Mouse (Mus musculus) MN1 (cell line): ENCODE results near the gene Rnf144a.
A peak's percentile ranks its signal among the peaks of the same experiment; 100 is the strongest.

Experiments used
- DNase-seq: peaks from one replicate; pipeline ENCODE4 v3.0.0-alpha.2; 2016; ENCODE audit warnings: low spot score

The Rnf144a gene

DNA sequence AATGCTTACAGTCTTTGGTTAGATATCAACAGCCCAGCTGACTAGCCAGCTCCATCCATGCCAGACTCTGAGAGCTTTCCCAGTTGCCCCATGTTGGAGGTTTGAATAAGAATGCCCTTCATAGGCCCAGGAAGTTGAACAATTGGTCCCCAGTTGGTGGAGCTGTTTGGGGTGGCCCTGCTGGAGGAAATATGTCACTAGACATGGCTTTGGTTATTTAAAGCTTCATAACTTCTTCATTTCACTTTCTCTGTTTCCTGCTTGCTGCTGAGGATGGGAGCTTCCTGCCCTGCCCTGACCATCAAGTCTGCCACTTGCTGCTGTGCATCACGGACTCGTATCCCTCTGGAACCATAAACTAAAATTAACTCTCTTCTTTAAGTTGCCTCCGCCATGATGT is 4.6 kb downstream of the Rnf144a start:
- no peak for DNase-seq

DNA sequence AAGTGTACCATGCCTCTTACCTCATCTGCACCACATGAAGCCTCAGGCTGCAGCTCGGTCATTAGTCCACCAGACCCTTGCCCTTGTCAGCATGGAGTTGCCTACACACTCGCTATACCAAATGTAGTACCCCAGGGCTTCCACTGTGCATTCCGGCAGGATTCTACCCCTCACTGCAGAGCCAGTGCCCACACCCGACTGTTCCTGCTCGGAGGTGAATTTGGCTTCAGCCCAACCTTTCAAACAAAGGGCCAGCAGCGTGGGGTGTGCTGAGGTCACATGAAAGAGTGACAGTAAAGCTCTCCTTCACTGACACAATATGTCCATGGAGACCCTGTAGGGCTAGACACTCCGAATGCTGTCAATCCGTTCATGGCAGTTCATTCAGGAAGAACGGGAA is 6.3 kb downstream of the Rnf144a start:
- no peak for DNase-seq

DNA sequence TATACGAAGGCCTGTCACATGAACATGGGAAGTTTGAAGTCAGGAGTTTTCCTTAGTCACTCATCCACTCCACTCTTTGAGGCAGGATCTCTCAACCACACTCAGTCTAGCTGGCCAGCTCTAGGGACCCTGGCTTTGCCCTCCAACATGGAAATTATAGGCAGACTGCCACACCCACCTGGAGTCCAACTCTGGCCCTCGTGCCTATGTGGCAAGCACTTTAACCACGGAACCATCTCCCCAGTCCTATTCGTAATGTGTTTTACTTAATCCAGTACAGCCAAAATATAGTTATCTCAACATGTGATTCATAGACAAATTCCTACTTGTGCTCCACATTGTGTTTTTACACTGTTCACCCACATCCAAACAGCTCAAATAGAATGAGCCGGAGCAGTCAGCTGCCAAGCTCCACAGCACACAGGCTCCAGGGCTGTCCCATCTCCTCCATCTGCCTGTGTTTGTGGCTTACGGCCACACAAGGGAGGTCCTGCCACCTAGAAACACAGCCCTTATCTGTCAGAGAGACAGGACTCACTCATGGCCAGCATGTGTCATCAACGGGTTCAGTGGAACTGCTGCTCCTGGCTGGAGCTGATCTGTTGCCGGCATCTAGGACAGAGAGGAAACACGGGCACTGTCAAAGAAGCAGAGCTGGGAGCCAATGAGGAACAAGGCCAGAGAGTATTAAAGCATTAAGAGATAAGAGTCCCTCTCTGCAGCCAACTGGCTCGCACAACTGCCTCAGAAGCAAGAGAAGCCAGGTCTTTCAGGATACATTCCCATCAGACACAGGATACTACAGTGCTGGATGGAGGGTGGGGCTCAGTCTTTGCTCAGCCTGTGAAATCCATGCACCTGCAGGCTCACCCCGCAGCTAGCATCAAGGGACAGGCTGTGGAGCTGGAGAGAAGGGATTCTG is 10.0 kb downstream of the Rnf144a start:
- peak; percentile 9 for DNase-seq

DNA sequence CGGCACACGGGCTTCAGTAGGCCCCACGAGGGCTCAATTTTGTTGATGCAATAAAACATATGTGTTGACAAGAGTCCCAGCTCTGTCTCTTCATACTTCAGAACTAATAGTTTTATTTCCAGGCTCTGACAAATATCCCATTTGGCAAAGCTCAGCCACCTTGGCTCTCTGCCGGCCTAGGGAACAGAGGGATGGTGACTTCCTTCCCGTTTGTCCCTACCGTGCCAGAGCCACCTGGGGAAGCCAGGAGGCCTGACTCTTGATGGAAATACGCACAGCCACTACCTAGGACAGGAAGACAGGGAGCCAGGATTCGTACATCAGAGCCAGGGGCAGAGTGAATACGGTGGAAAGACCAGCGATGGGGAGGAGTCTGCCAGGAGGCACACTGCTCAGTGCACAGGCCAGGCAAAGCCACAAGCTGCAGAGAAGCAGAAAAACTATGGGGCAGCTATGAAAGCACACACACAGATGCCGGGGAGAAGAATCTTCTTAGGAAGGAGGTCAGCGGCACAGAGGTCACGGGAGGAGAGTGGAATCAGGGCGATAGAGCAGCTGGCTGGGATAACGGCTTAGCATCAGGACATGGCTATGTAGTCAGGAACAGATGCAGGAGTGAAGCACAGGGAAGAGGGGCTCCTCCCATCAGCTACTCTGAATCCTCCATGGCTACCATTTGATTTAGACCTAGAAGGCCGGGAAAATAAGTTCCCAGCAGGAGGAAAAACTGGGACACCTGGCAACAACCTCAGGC is 11.5 kb downstream of the Rnf144a start:
- no peak for DNase-seq

DNA sequence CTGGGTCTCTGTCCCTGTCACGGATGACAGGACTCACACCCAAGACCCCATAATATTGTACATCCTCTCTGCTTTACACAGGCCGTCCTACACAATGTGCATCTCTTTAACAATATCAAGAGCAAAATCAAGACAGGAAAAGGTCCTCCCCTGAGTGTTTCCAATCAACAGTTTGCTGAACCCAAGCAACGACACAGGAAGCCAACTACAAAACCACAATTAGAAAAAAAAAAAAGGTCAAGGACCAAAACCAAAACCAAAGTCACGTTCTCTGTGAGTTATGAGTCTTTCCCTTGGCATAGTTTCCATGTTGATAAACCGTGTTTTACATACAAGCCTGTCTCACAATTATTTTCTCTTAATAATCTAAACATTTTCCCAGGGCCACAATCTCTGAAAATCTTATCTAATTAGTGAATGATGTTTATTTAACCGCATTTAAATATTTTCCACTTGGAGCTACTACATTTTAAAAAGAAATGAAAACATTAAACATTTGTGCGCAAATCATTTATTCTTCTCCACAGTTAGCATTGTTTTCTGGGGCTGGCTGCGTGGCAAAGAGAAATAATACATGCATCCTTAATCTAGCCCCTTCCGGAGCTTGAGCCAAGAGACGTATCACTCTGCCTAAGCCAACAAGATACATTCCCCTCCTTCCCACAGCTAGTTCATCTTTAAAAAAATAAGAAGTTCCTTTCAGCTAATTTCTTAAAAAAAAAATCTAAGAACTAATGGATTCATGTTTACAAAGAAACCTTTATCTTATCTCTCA is 13.2 kb downstream of the Rnf144a start:
- DNase-seq = no peak

DNA sequence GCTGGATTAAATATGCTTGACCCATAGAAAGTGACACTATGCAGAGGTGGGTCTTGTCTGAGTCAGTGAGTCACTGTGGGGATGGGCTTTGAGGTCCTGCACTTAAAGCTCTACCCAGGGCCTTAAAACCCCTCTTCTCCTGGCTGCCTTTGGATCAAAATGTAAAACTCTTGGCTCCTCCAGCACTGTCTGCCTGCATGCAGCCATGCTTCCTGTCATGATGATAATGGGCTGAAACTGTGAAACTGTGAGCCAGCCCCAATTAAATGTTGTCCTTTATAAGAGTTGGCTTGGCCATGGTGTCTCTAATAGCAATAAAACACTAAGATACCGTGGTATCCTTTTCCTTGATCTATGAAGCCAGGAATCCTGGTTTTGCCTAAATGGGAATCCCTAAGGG is 13.8 kb downstream of the Rnf144a start:
- DNase-seq = no peak

DNA sequence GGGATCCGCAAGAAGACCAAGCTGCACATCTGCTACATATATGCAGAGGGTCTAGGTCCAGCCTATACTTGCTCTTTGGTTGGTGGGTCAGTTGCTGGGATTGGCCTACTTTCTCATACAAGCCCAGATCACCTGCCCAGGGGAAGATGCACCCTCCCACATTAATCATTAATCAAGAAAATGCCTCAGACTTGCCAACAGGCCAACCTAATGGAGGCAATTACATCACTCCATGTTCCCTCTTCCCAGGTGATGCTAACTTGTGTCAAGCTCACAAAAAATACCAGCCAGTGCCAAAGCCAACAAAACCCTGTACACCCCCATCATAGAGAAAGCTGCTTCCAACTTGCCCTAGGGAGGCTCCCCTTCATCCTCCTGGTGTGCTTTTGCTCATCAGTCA is 14.3 kb downstream of the Rnf144a start:
- no peak for DNase-seq

DNA sequence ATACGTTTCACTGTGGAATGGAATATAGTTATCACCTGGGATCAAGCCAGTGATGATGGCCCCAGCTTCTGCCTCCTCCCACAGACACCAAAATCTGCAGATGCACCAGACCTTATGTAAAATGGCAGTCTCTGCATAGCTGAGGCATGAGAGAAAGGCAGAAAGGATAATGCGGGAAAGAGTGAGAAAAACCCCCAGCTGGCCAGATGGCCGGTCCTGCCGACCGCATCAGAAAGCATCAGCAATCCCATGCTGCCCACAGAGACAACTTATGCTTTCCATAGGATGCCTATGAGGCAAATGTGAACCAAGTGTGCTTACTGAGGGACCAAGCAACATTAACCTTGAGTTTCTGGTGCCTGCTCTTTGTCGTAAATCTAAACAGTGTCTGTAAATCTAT is 15.7 kb downstream of the Rnf144a start:
- no peak for DNase-seq

DNA sequence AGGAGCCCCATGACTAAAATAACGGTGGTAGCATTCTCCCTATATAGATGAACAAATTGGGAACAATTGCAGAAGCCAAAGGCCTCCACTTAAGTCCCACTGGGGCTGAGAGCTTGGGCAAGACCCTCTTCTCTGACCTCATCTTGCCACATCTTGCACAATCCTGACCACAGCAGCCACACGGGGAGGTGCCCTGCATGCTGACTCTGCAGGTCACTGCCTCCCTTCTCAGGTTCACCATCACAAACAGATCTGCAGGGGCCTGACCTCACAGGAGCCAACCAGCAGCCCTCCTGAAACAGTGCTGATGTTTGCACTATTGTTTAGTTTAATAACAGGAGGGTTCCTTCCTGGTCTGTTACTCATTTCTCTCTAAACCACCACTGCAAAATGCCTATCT is 16.5 kb downstream of the Rnf144a start:
- DNase-seq = no peak

DNA sequence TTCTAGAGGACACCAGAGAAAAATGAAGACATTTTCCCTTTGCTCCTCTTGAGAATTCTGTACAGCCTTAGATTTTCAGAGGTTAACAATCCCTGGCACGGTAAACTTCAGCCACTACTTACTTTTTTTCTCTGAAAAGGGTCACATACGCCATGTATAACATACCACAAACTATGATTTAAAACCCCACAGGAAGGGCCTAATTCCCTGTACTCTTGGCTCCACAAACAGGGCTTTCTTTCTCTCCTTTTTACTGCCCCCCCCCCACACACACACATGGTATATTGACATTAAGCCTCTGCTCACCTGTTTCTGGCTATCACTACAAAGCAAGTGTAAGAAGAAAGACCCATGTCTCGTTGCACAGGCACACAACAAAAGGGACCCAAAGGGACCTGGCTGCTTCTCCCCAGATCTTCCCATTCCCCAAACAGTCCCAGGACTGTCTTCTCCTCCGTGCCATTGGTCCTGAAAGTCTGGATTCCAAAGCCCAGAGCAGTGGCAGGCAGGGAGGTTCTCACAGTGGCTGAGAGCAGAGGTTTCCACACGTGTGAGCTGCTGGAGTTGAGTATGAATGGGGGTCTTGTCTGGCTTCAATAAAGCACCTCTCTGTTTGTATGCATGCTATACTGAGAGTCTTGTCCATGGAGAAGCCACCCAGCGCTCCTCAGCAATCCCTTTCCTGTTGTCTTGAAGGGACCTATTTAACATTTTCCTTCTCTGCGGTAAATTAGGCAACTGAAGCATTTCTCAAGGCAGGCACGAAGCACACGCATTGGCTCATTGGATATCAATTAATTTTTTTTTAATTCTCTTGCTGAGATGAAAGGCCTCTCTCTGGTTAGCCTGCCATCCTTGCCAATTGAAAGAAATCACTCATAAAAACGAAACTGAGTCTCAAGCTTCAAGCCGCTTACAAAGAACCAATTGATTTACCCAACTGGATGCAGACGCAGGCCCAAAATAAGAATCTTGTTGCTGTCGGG is 20.3 kb downstream of the Rnf144a start:
- no peak for DNase-seq

DNA sequence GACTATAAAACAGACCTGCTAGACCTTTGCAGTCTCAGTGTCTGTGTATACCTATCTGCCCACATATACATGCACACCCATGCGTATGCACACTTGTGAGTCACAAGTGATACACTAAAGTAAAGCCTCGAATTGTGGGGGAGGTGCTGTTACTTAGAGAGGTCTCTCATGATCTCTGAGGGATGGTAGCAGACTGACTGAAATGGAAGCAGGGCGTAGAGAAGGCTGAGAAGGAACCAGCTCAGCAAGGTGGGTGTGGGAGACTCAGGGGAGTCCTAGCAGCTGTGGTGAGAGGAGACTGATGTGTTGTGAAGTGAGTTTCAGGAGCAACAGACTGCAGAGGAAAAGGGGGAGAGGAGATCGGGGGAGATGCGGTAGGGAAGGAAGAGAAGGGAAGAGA is 21.8 kb downstream of the Rnf144a start:
- DNase-seq = no peak

DNA sequence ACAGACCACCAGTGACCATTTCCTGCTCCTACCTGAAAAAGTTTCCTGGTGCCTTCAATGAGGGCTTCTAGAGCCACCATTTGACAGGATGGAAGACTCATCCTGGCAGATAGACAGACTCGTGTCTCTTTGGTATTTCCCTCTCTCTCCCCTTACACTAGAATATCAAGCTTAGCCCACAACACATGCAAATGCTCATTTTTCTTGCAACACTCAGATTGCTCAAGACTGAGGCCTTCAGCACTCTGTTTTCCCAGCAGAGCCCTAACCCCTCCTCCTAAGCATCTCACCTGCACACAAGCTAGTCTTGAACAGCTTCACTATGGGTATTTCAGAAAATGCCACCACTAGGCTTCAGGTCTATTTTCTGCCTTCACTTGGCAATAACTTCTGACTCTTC is 23.9 kb downstream of the Rnf144a start:
- DNase-seq = no peak

DNA sequence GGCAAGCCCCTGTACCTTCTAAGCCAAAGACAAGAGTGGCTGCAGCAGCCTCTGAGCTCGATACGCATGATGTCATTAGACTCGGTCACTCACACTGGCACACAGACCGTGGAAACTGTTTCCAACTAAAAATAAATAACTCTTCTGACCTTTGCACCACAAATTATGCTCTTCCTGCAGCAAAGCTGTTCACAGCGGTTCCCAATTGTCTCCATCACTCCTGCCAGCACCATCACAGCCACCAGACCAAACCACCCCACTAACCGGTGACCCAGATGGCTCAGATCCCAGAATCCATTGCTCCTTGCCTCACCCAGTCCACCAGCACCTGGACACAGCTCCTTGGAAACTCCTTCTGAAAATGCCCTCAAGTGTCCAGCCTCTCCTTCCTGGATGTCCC is 27.5 kb downstream of the Rnf144a start:
- no peak for DNase-seq

DNA sequence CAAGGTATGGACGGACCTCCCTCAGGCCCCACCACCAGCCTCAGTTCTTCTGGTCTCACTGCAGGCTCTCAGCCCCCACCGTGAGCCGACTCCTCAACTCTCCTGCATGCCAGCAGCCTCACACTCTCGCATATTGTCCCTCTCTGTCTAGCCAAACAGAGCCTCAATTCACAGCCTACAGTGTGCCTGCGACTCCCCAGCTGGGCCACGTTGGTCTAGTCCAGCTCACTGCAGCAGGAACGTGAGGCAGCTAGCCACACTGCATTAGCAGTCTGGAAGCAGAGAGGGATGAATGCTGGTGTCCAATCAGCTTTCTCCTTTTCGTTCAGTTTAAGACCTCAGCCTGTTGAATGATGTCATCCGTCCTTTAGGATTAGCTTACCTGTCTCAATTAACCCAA is 28.1 kb downstream of the Rnf144a start:
- no peak for DNase-seq

DNA sequence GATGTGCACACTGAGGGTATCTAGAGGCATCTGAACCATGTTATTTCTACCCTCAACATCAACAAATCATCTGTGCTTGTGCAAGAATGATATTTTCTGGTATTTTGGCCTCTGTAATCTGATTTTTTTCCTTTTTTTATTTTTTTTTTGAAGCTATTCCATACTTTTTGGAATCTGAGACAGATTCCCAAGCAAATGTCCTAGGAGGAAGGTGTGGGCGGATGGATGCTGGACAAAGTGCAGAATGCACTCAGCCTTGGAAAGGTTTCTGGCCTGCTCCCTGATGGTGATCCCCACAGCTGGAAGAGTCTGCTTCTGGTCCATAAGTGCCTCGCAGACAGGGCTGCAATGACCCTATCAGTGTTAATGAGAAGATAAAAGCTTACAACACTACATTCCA is 28.9 kb downstream of the Rnf144a start:
- DNase-seq = no peak

DNA sequence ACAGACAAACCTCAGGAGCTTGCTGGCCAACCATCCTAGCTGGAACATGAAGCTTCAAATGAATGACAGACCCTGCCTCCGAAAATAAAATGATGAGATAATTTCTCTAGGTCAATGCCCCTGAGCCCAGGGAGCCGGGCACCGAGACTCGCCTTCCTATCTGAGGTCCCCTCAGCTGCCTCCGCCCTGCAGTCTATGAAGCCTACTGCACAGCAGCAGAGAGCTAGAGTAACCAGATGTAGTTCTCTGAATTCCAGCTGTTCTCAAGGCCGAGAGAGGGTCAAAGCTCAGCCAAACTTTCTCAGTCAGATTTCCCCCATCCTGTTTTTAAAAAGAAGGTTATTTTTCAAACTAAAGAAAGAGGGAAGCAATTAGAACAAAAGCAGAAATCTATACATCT is 29.3 kb downstream of the Rnf144a start:
- no peak for DNase-seq

DNA sequence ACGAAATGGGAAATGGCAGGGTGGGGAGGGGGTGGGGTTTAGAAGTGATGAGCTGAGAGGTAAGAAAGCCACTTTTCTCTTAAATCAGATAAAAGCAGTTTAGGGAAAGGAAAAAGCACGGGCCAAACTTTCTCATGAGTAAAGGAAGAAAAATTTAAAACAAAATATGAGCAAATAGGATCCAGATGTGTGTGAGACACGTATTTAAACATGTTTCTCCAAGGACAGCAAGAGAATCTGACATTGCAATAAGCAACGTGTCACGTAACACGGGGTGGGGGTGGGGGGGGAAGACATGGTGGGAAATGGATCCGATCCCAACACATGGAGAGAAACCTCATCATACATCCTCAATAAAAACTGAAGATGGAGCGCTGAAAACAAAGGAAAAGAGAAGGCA is 33.3 kb downstream of the Rnf144a start:
- DNase-seq = no peak

DNA sequence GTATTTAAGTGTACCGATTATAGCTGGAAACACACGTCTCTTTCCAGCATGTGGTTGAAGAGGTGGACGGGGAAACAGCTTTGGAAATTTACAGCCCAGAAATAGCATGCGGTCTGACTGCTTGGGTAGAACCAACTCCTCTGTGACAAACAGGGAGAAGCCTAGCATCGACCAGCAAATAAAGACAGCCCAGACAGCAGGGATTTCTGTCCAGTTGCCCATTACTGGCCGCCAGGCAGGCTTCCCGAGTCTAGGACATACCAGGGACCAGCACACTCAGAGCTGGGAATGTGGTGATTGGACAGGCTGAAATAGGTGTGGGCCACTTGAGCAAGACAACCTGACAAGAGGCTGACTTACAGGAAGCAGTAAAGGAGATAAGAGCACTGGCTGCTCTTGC is 35.3 kb downstream of the Rnf144a start:
- DNase-seq = no peak

DNA sequence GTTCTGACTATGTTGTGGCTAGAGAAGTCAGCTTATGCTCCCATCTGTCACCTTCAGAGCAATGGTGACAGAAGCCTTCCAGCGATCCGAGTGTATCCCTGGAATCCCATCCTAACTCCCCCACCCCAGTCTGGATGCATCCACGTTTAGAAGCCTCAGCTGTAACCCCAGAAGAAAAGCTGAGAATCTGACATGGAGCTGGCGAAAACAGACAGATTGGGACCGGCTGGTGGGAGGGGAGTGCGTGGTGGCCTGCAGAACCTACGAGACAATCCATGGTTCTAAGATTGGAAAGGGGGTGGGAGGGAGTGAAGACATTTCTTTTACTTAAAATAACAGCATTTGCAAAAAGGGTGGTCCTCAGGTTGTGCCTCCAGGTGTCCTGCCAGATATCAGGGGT is 37.4 kb downstream of the Rnf144a start:
- DNase-seq = no peak

DNA sequence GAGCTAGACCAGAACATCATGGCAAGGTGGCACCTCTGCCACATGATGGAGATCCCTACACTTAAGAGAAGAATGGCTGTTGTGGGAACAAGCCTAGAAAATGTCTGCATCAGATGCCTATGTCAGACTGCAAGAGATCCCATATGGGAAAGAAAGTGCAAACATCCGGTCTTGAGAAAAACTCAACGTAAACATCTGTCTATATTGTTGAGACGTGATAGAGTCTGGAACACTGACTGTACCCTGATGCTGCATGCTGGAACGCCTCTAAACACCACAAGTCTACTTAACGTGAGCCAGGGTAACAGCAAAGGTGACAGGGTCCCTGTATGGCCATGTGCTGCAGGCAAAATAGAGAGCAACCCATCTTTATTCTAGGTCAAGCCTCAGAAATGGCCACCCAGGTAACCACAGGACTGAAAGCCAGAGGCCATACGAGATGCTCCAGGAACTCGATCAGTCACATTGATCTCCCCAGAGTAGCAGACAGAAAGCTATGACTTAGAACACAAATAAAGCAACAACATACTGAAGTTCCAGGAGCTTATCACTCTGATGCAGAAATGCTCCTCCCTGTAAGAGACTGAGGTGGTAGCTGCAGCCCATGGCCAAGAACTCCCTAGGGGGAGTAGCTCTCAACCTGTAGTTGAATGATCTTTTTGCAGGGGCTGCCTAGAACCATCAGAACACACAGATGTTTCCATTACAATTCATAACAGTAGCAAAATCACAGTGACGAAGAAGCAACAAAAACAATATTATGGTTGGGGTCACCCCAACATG is 38.3 kb downstream of the Rnf144a start:
- DNase-seq = no peak

DNA sequence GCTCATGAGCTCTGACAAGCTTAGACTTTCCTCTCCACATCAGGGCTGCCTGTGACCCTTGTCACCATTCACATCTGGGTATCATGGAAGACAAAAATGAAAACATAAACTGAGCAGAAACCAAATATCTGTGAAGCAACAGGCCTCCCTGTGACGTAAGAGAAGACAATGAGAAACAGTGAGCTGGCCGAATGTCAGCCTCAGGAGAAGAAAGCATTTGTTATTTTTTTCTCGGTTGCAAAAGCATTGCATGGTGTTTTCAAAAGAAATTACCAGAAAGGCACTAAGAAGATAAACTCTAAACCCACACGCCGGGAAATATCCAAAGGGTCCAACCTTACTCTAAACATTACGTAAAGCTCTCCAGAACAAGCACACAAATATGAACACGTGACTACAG is 41.3 kb downstream of the Rnf144a start:
- DNase-seq = no peak
